In the genomic region with DNA sequence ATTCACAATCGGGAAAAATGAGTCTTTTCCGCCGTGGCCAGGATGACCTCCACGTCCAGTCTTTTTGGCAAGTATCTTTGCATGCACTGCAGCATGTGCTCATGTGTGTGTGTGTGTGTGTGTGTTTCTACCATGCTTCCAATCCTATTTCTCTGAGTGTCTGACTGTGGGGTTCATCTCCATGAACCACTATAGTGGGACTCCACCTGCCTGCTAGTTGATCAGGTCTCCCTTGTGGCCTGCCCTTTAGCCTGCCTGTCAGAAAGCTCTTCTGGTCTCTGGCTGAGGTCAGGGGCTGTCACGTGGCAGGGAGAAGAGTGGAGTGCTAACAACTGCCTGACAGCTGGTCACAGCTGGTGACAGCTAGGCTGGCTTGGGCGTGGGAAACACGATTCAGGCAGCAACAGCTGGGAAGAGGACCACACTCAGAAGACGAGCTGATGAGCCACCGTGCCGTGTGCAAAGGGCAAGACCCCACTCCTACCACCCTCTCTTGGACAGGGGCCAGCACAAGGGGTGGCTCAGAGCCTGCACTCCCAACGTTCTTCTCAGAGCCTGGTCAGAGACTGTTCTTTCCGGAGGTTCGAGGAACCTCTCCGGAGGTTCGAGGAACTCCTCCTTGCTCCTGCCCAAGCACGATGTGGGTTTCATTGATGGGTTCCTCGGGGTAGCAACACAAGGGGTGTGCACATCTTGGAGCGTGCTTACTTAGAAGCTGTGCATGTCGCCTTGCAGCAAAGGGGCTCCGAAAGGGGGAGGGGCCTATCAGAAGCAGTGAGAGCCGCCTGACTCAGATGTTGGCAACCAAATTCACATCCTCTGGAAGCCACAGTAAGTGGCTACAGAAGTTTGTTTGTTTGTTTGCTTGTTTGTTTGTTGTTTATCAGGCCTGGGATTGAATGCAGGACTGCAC, we compare ENCODE assay signal across 8 mouse cellular contexts. TPM values are rescaled to one million over a fixed set of nuclear protein-coding genes. Genes with fewer than 3 reads are reported as not detected.
A peak's percentile ranks its signal among the peaks of the same experiment; 100 is the strongest.
DNase-seq lines count a peak whose midpoint lies in the region; ATAC-seq and TF ChIP-seq lines count a peak whose summit lies in the region.

No protein-coding gene starts in this region.

- H3K4me2 ChIP-seq in forebrain, embryonic 12.5 days = no peak overlapping the region
- H3K4me2 ChIP-seq in forebrain, embryonic 14.5 days (ENCODE audit: low read length) = no peak overlapping the region
- no peak overlapping the region for H3K4me2 ChIP-seq in liver, embryonic 16.5 days (ENCODE audit: low read depth, low read length)
- no peak overlapping the region for H3K4me2 ChIP-seq in stomach, postnatal 0 days (replicated peaks; ENCODE audit: low read depth)

- no peak for TF ChIP-seq CTCF in stomach, postnatal 0 days (IDR thresholded peaks at IDR 0.05; ENCODE audit: low read depth)

- no peak overlapping the region for H3K4me3 ChIP-seq in forebrain, embryonic 12.5 days (replicated peaks)
- H3K4me3 ChIP-seq in forebrain, embryonic 14.5 days (ENCODE audit: low read depth, low read length) = no peak overlapping the region
- H3K4me3 ChIP-seq in liver, embryonic 16.5 days (ENCODE audit: low read depth, low read length) = no peak overlapping the region
- H3K4me3 ChIP-seq in stomach, postnatal 0 days (ENCODE audit: low read depth, low read length) = no peak overlapping the region

- no peaks in the 10 kb centered on the region for H3K36me3 ChIP-seq in forebrain, embryonic 12.5 days (replicated peaks)
- no peaks in the 10 kb centered on the region for H3K36me3 ChIP-seq in forebrain, embryonic 14.5 days (ENCODE audit: control insufficient read depth, insufficient read depth, low read length)
- no peaks in the 10 kb centered on the region for H3K36me3 ChIP-seq in liver, embryonic 16.5 days (ENCODE audit: control insufficient read depth, insufficient read depth)
- H3K36me3 ChIP-seq in stomach, postnatal 0 days (ENCODE audit: control insufficient read depth, insufficient read depth, low read length) = no peaks in the 10 kb centered on the region

- 69% methylated on average over 21 of the region's 21 CpGs for WGBS in forebrain, embryonic 12.5 days
- 69% methylated on average over 21 of the region's 21 CpGs for WGBS in forebrain, embryonic 14.5 days
- 49% methylated on average over 21 of the region's 21 CpGs for WGBS in liver, embryonic 16.5 days (ENCODE audit: insufficient replicate concordance)
- 40% methylated on average over 21 of the region's 21 CpGs for WGBS in stomach, postnatal 0 days

- no peak for TF ChIP-seq EP300 in stomach, postnatal 0 days (optimal IDR thresholded peaks at IDR 0.05)

- no peaks in the 10 kb centered on the region for H3K9me3 ChIP-seq in forebrain, embryonic 12.5 days
- no peaks in the 10 kb centered on the region for H3K9me3 ChIP-seq in forebrain, embryonic 14.5 days (replicated peaks; ENCODE audit: control insufficient read depth, low read length)
- H3K9me3 ChIP-seq in liver, embryonic 16.5 days (replicated peaks; ENCODE audit: control insufficient read depth, low read length) = no peaks in the 10 kb centered on the region
- no peaks in the 10 kb centered on the region for H3K9me3 ChIP-seq in stomach, postnatal 0 days (ENCODE audit: control insufficient read depth, low read length)

- H3K9ac ChIP-seq in forebrain, embryonic 12.5 days = no peak overlapping the region
- H3K9ac ChIP-seq in forebrain, embryonic 14.5 days (ENCODE audit: low read length) = no peak overlapping the region
- H3K9ac ChIP-seq in liver, embryonic 16.5 days (ENCODE audit: low read depth, low read length) = no peak overlapping the region
- no peak overlapping the region for H3K9ac ChIP-seq in stomach, postnatal 0 days (ENCODE audit: low read length)

- H3K27me3 ChIP-seq in forebrain, embryonic 12.5 days = no peaks in the 10 kb centered on the region
- H3K27me3 ChIP-seq in forebrain, embryonic 14.5 days (replicated peaks; ENCODE audit: control insufficient read depth, insufficient read depth, low read length) = no peaks in the 10 kb centered on the region
- no peaks in the 10 kb centered on the region for H3K27me3 ChIP-seq in liver, embryonic 16.5 days (ENCODE audit: control insufficient read depth, insufficient read depth, low read depth, low read length)
- no peaks in the 10 kb centered on the region for H3K27me3 ChIP-seq in stomach, postnatal 0 days (ENCODE audit: control insufficient read depth, insufficient read depth, low read length)

- H3K4me1 ChIP-seq in forebrain, embryonic 12.5 days = peaks cover 21% of the 10 kb centered on the region
- peaks cover 9% of the 10 kb centered on the region for H3K4me1 ChIP-seq in forebrain, embryonic 14.5 days (ENCODE audit: control insufficient read depth, insufficient read depth, low read length)
- H3K4me1 ChIP-seq in liver, embryonic 16.5 days (ENCODE audit: control insufficient read depth, low read depth, low read length) = peaks cover 2% of the 10 kb centered on the region
- no peaks in the 10 kb centered on the region for H3K4me1 ChIP-seq in stomach, postnatal 0 days (replicated peaks; ENCODE audit: control insufficient read depth, insufficient read depth)

- 0 out of 2 replicates have a peak, but pooled peaks have one; percentile 23 for ATAC-seq in forebrain, embryonic 12.5 days (ENCODE audit: low FRiP score)
- ATAC-seq in forebrain, embryonic 14.5 days = no peak
- ATAC-seq in liver, embryonic 16.5 days (ENCODE audit: low read depth) = peak; percentile 76
- peak; percentile 66; the same call in 1 of the 2 replicates for ATAC-seq in stomach, postnatal 0 days (ENCODE audit: low FRiP score, low TSS enrichment)

- no peak for DNase-seq in forebrain, embryonic 14.5 days (ENCODE audit: low spot score)
- DNase-seq in heart, adult 18-20 months = peak; percentile 81 to 88
- peak; percentile 61 for DNase-seq in kidney, adult 18-20 months
- DNase-seq in stomach, postnatal 0 days (ENCODE audit: low spot score) = no peak
- DNase-seq in right cerebral cortex, postnatal 14 days = no peak
- DNase-seq in frontal cortex, postnatal 36 days (ENCODE audit: low spot score in 2 of 2) = no peak

- H3K27ac ChIP-seq in forebrain, embryonic 12.5 days = no peak overlapping the region
- no peak overlapping the region for H3K27ac ChIP-seq in forebrain, embryonic 14.5 days (ENCODE audit: low read depth, low read length)
- no peak overlapping the region for H3K27ac ChIP-seq in liver, embryonic 16.5 days (ENCODE audit: low read length)
- no peak overlapping the region for H3K27ac ChIP-seq in stomach, postnatal 0 days (replicated peaks)

RNA-seq across cellular contexts. Expression of a gene that starts 53.6 kb away (rescaled TPM):
- polyA plus RNA-seq in forebrain, embryonic 12.5 days (2016; fragmentation: Nextera tagmentation; extraction: Ambion mirVana) = 129 and 141 TPM in 2 replicates
- polyA plus RNA-seq in forebrain, embryonic 14.5 days (2014; fragmentation: Nextera tagmentation; extraction: Ambion mirVana) = 103 and 132 TPM in 2 replicates
- 1 to 10 TPM in 1 of 2 experiments, under 1 TPM in 1; 0.62 to 2.0 TPM for total RNA-seq in heart, adult 18-20 months (2021)
- polyA plus RNA-seq in liver, embryonic 16.5 days (2015; fragmentation: Nextera tagmentation; extraction: Ambion mirVana) = 2.9 and 3.4 TPM in 2 replicates
- 14.0 TPM in 2 replicates for polyA plus RNA-seq in stomach, postnatal 0 days (2015; fragmentation: Nextera tagmentation; extraction: Ambion mirVana)

Comparison
In these comparisons a context has a peak if more than half of its experiments do, and no peak if none do; other contexts are left out.
1. DNase-seq: peak in heart, adult 18-20 months (2 of 2) and kidney, adult 18-20 months (single experiment); none in forebrain, embryonic 14.5 days (single experiment), stomach, postnatal 0 days (single experiment), right cerebral cortex, postnatal 14 days (single experiment) and frontal cortex, postnatal 36 days (0 of 2).